Mouse (Mus musculus) G1E (cell line): ENCODE results near the gene Rfx4. TPM values are rescaled to one million over a fixed set of nuclear protein-coding genes. Genes with fewer than 3 reads are reported as not detected.
A peak's percentile ranks its signal among the peaks of the same experiment; 100 is the strongest.

ENCODE experiments used
- ATAC-seq: 2 replicates; pipeline ENCODE4 v1.8.0; 2016; ENCODE audit warnings: mild to moderate bottlenecking; ENCODE audit not compliant: insufficient number of reproducible peaks, poor library complexity, low FRiP score, severe bottlenecking; ENCODE audit errors: extremely low read depth
- DNase-seq: peaks from one replicate; pipeline ENCODE4 v3.0.0; 2012; ENCODE audit warnings: low spot score
- H3K27me3 ChIP-seq: 2 replicates; pipeline ENCODE4 v1.6.1; 2012; ENCODE audit warnings: mild to moderate bottlenecking, low read length, inconsistent platforms; ENCODE audit not compliant: insufficient read depth
- H3K36me3 ChIP-seq: replicated peaks from 2 replicates; pipeline ENCODE3; 2012; ENCODE audit warnings: mild to moderate bottlenecking, inconsistent platforms
- H3K4me1 ChIP-seq: 2 replicates; pipeline ENCODE4 v1.6.1; 2012; ENCODE audit warnings: low read depth, low read length, inconsistent platforms, mixed read lengths; ENCODE audit not compliant: insufficient read depth
- H3K4me3 ChIP-seq: 2 replicates; pipeline ENCODE4 v1.5.1; 2012; ENCODE audit warnings: low read depth, mild to moderate bottlenecking, inconsistent platforms, low read length, moderate library complexity, mixed read lengths
- H3K9me3 ChIP-seq: replicated peaks from 2 replicates; pipeline ENCODE4 v1.6.1; 2012; ENCODE audit warnings: inconsistent platforms
- CTCF ChIP-seq: IDR thresholded peaks from 2 replicates; pipeline ENCODE4 v1.5.1; 2012; ENCODE audit warnings: low read depth, low read length, inconsistent platforms, mixed read lengths
- GATA1 ChIP-seq: IDR thresholded peaks from 2 replicates; pipeline ENCODE4 v1.6.1; 2012; ENCODE audit warnings: borderline replicate concordance, low read length, inconsistent platforms, mixed read lengths
- GATA2 ChIP-seq: IDR thresholded peaks from 2 replicates; pipeline ENCODE4 v1.6.1; 2012; ENCODE audit warnings: low read depth, low read length, inconsistent platforms, borderline replicate concordance
- POLR2AphosphoS5 ChIP-seq: IDR thresholded peaks from 2 replicates; pipeline ENCODE4 v1.6.1; 2012; ENCODE audit warnings: low read depth, low read length, inconsistent platforms; ENCODE audit not compliant: insufficient replicate concordance
- TAL1 ChIP-seq: conservative IDR thresholded peaks from 2 replicates; pipeline ENCODE4 v1.6.1; 2012; ENCODE audit warnings: low read depth, low read length, inconsistent platforms, mixed read lengths
- polyA plus RNA-seq: library from polyadenylated mRNA; stranded (reverse); fragments of >175 nt; gene quantifications from 2 replicates; pipeline ENCODE4 v1.2.3, GENCODE M21; 2012
- total RNA-seq, 2 experiments: library from RNA; stranded (forward) in 1 of 2; stranded (reverse) in 1 of 2; fragments of 200-1000 nt in 1 of 2; fragments of >200 nt in 1 of 2; fragmentation: Nextera tagmentation in 1 of 2; gene quantifications; 2 replicates each; pipeline ENCODE4 v1.2.3; 2014 to 2017

Gene Rfx4
- total and polyA plus RNA-seq, 3 experiments, result not detected

DNA sequence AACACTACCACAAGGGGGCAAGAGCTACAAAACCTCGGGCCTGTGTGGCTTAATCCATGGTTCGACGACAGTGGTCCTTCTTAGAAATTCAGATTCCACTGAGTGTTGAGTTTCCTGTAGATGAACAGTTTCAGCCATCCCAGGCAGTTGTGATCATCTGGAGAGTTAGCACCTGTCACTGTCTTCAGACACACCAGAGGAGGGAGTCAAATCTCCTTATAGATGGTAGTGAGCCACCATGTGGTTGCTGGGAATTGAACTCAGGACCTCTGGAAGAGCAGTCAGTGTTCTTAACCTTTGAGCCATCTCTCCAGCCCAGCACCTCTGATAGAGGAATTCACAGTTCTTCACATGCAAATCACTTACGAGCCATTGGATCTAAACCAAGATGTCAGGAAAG is 28.1 kb upstream of the Rfx4 start:
- Histone ChIP-seq H3K4me1 (peaks cover 39% of the 10 kb centered on the region), H3K36me3 (peaks cover 53% of the 10 kb centered on the region), H3K27me3 (peaks cover 2% of the 10 kb centered on the region), H3K9me3 (no peaks in the 10 kb centered on the region), H3K4me3 (no peak overlapping the region)
- DNase-seq, result no peak
- no peak for TF ChIP-seq GATA1
- TF ChIP-seq GATA2, result no peak
- TF ChIP-seq CTCF, result no peak
- no peak for TF ChIP-seq POLR2AphosphoS5
- TF ChIP-seq TAL1, result no peak
- ATAC-seq, result no peak

DNA sequence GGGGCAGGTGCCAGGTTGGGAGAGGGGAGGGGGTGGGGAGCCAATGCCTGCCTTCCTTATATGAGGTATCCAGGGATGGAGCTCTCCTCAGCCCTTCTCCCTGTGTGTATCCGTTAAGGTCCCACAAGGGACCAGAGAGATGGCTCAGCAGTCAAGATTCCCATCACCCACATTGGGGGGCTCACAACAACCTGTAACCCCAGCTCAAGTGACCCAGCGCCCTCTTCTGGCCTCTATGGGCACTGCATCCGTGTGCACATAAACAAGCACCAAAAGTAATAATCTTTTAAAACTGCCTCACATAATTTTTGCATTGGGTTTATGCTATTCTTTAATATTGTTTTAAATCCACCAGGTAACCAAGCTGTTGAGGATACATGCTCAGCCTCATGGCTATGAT is 25.8 kb upstream of the Rfx4 start:
- no peak overlapping the region for H3K4me3 ChIP-seq
- ATAC-seq, result no peak

DNA sequence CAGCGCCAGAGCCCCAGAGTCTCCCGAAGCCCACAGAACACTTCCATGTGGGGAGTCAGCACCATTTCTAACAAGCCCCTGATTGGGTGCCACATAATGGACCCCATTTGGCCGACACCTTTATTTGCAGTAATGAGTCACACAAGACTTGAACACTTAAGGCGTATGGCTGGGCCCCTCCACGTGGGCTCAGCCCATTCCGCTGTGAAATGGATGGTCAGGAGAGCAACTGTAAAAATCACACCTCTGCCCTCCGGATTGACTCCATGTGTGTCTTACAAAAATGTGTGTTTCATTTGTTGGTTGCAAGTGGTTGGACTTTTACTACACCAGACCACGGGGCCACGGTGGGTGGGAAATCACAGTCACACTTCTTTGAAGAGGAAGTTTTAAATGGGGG is 24.9 kb upstream of the Rfx4 start:
- peaks cover 23% of the 10 kb centered on the region for H3K36me3 ChIP-seq
- no peak overlapping the region for H3K4me3 ChIP-seq
- H3K9me3 ChIP-seq, result no peaks in the 10 kb centered on the region
- H3K4me1 ChIP-seq, result peaks cover 29% of the 10 kb centered on the region
- DNase-seq, result no peak
- TF ChIP-seq GATA1, result no peak
- no peak for TF ChIP-seq CTCF
- no peak for TF ChIP-seq TAL1
- TF ChIP-seq POLR2AphosphoS5, result no peak
- no peak for TF ChIP-seq GATA2
- H3K27me3 ChIP-seq, result peaks cover 8% of the 10 kb centered on the region
- no peak for ATAC-seq

More for the DNA sequence above, 25.8 kb upstream of the Rfx4 start:
- Histone ChIP-seq H3K36me3 (peaks cover 31% of the 10 kb centered on the region), H3K9me3 (no peaks in the 10 kb centered on the region), H3K4me1 (peaks cover 37% of the 10 kb centered on the region), H3K27me3 (peaks cover 8% of the 10 kb centered on the region)
- DNase-seq, result no peak
- TF ChIP-seq GATA1, result no peak
- no peak for TF ChIP-seq TAL1
- peak; percentile 46; the same call in 1 of the 2 replicates for TF ChIP-seq CTCF
- TF ChIP-seq POLR2AphosphoS5, result no peak

DNA sequence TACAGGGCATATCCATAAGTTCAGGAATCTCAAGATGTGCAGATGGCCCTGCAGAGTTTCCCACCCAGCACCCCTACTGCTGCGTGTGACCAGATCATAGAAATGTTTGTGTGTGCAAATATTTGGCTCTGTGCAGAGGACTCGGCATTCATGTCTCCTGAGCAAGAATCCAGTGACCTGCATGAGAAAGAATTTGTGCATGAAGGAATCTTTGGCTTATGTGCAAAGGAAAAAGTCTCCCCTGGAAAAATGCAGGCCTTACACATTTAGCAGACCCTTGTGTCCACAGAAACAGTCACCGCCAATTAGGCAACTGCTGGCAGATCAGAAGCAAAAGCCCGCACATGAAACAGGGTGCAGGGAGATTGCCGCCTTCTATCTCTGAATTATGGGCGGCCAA is 22.4 kb upstream of the Rfx4 start:
- Histone ChIP-seq H3K9me3 (no peaks in the 10 kb centered on the region), H3K4me3 (no peak overlapping the region), H3K27me3 (peaks cover 12% of the 10 kb centered on the region), H3K4me1 (peaks cover 5% of the 10 kb centered on the region; the same call in 1 of the 2 replicates), H3K36me3 (peaks cover 2% of the 10 kb centered on the region)
- DNase-seq (no peak), ATAC-seq (no peak)
- TF ChIP-seq TAL1 (no peak), GATA1 (no peak), POLR2AphosphoS5 (no peak), GATA2 (no peak)

DNA sequence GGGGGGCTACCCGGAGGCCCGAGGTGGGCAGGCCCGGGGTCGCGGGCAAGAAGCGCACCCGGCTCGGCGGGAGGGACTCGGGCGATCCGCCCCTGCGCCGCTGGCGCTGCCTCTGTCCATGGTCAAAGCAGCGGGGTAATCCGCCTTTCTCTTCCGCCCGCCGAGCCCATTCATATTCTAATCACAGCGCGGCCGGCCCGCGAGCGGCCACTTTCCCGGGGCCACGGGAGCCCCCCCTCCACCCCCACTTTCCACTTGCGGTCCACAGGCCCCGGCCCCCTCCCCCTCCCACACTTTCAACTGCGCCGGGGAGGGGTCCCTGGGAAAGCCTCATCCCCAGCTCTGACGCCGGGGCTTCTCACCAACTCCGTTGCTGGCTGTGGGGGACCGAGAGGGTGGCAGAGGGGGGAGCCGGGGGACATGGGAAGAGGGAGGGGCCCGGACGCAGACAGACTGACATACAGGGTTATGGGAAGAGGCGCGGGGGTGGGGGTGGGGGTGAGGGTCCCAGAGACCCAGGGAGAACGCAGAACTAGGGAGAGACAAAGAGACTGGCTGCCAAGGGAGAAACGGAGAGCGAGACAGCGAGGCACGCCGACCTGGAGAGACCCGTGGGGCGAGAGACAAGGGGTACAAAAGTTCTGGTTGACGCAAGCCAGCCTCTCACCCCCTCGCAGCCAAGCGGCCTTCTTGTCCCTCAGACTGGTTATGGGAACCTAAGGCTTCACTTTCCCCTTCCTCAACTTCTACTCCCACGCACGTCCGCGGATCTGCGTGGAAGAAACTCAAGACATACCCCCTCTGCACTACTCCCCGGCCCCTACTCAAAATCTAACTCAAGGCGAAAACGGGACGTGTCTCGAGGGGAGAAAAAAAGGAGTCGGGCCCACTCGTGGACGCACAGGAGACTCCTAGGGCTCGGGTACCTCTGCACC is 744 bp upstream of the Rfx4 start:
- no peaks in the 10 kb centered on the region for H3K36me3 ChIP-seq
- H3K27me3 ChIP-seq, result peaks cover 37% of the 10 kb centered on the region
- ATAC-seq (no peak), DNase-seq (no peak)
- no peaks in the 10 kb centered on the region for H3K9me3 ChIP-seq
- TF ChIP-seq GATA1, result no peak
- no peaks in the 10 kb centered on the region for H3K4me1 ChIP-seq
- H3K4me3 ChIP-seq, result no peak overlapping the region

DNA sequence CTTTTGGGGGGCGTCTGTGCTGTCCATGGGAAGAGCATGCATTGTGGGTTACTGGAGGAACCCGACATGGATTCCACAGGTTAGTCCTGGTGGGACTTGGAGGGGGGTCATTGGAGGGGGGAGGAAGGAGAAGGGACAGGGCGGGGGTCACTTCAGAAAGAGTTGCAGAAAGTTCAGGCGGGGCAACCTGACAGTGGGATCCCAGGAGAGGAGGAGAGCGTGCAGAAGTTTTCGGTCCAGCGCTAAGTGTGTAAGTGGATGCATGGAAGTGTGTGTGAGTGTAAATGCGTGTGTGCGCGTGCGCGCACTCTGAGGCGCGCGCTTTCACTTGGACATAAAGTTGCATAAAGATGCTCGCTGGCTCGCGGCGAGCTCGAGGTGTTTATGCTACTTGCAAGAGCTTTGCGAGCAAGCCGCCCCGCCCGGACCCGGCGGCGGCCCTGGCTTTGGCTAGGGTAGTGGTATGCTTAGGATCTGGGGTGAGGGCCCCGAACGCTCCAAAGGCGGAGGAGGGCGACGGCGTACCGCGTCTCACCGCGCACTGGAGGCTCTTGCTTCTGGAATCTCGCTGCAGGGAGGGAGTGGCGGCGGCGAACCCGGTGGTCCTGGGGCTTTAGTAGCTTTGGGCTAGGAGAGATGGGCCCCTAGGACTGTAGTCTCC is 703 bp downstream of the Rfx4 start:
- Histone ChIP-seq H3K9me3 (no peaks in the 10 kb centered on the region), H3K36me3 (no peaks in the 10 kb centered on the region), H3K4me1 (no peaks in the 10 kb centered on the region), H3K27me3 (peaks cover 37% of the 10 kb centered on the region), H3K4me3 (no peak overlapping the region)
- no peak for TF ChIP-seq CTCF
- TF ChIP-seq GATA2, result no peak
- TF ChIP-seq GATA1, result no peak
- TF ChIP-seq POLR2AphosphoS5, result no peak
- no peak for TF ChIP-seq TAL1
- no peak for DNase-seq
- ATAC-seq, result no peak
